Mouse (Mus musculus): ENCODE data around the gene Fasn. TPM values are rescaled to one million over a fixed set of nuclear protein-coding genes. Genes with fewer than 3 reads are reported as not detected.
A peak's percentile ranks its signal among the peaks of the same experiment; 100 is the strongest.

The Fasn gene
- polyA plus RNA-seq, 1 experiment from 2014 or later = 63.8 TPM

DNA sequence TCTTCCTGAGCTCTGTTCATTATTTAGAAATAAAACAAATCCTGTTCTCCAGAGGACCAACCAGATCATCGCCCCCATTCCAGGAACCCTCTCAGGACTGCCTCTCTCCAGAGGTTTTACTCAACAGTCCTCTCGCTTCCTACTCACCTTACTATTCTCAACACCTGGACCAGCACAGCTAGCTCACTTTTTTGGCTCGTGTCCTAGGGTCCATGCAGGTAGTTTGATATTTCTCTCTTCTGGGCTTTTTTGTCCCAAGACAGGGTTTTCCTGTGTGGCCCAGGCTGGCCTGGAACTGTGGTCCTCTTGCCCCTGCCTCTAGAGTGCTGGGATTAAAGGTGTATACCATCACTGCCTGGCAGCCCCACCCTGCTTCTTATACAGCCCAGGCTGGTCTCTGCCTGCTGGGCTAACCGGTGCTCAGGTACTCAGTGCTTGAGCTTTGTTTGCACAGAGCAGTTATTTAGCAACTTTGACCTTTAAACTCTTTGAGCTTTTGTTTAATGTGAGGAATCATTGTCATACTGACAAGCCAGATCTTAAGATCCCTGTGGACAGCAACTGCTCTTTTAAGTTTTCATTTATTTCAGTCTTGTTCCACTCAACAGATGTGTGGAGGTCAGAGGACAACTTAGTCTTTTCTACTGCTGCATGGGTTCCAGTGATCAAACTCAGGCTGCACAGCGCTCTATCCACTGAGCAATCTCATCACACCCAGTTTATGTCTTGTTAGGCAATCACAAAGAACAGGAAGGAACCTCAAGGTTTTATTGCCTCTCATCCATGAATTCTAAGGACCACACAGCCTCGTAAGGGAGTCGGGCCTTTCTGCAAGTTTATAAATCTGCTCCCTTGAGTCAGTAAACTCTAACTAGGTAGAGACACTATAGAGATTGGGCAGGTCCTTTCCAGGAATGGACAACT, 18.7 kb downstream of the Fasn start:
- H3K36me3 ChIP-seq = peaks cover 56% of the 10 kb centered on the region
- H3K27ac ChIP-seq (replicated peaks) = no peak overlapping the region
- no peak overlapping the region for H3K4me2 ChIP-seq
- 65% methylated on average over 7 of the region's 7 CpGs for WGBS
- H3K9ac ChIP-seq = no peak overlapping the region
- H3K4me3 ChIP-seq = no peak overlapping the region
- no peaks in the 10 kb centered on the region for H3K9me3 ChIP-seq
- no peaks in the 10 kb centered on the region for H3K4me1 ChIP-seq (replicated peaks)
- ATAC-seq (ENCODE audit: low read depth) = no peak
- no peaks in the 10 kb centered on the region for H3K27me3 ChIP-seq

DNA sequence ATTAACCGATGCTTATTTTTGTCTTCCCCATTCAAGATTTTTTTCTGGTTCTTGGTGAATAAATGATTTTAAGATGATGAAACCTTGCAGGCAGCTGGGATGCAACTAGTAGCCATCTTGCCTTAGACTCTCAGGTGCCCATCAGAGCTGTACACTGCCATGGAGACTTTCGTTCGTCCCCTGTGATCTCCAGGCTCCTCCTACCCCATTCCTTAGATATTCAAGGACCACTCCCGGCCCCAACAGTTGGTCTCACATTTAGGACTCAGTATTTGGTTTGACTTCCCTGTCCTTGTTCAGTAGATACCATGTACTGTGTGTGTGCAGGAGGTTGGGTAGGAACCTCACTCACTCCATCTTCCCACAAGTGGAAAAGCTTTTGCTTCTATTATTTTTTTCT, 19.6 kb downstream of the Fasn start:
- H3K4me1 ChIP-seq (replicated peaks) = peaks cover 5% of the 10 kb centered on the region; the same call in 1 of the 2 replicates
- no peak overlapping the region for H3K4me3 ChIP-seq
- ATAC-seq (ENCODE audit: low read depth) = no peak
- 72% methylated on average over 4 of the region's 4 CpGs for WGBS
- no peaks in the 10 kb centered on the region for H3K9me3 ChIP-seq
- H3K9ac ChIP-seq = no peak overlapping the region
- no peaks in the 10 kb centered on the region for H3K27me3 ChIP-seq
- H3K4me2 ChIP-seq = no peak overlapping the region
- no peak overlapping the region for H3K27ac ChIP-seq (replicated peaks)
- H3K36me3 ChIP-seq = peaks cover 47% of the 10 kb centered on the region

DNA sequence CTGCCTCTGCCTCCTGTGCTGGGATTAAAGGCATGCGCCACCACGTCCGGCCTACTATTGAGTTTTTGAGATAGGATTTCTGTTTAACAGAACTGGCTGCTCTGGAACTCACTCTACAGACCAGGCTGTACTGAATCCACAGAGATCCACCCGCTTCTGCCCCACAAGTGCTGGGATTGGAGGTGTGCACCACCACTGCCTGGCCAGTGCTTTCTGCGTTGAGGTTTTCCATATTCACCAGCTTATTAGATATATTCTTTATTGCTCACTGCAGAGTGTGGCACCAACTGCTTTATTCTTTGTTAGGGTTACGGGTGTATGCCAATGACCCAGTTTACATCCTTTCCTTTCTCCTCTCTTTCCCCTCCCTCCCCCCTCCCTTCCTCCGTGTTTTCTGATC, 20.1 kb downstream of the Fasn start:
- no peaks in the 10 kb centered on the region for H3K9me3 ChIP-seq
- peaks cover 42% of the 10 kb centered on the region for H3K36me3 ChIP-seq
- peaks cover 6% of the 10 kb centered on the region; the same call in 1 of the 2 replicates for H3K4me1 ChIP-seq (replicated peaks)
- H3K4me3 ChIP-seq = no peak overlapping the region
- no peak overlapping the region for H3K27ac ChIP-seq (replicated peaks)
- ATAC-seq (ENCODE audit: low read depth) = no peak
- H3K27me3 ChIP-seq = no peaks in the 10 kb centered on the region
- no peak overlapping the region for H3K4me2 ChIP-seq
- H3K9ac ChIP-seq = no peak overlapping the region
- 81% methylated on average over 7 of the region's 7 CpGs for WGBS

DNA sequence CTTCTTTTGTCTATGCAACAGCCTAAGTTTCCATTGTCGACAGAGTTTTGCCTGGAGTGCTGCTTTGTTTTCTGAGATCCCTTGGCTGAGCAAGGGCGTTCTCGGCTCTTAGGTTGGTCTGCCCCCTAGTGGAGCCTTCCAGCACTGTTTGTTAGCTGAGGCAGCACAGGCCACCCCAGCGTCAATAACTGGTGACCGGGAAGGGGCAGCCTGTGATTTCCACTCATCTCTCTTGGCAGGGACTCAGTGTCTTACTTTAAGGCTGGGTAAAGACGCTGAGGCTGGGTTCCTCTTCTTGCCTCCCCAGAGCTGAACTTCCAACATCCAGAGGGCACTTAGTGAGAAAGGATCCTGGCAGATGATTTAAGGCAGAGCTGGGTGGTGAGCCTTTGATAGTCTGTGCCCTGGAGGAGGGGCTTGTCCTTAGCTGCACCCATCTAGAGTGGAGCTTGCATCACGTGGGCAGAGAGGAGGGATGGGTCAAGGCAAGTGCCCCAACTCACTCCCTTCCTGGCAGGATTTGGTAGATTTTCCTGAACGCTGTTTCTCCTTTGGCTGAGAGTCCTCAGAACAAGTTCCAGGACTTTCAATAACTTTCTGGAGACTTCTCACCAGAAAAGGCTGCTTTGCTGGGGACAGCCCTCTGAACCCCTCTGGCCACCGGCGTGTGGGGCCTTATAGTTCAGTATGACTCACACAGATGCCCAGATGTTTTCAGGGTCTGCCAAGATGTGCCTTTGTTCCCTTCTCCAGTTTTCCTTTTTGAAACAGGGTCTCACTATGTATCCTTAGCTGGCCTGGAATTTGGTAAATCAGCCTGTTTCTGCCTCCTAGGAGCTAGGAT, 24.1 kb downstream of the Fasn start:
- 0 out of 2 replicates have a peak overlapping the region, but pooled peaks have one; percentile 13 for H3K4me2 ChIP-seq
- no peak overlapping the region for H3K27ac ChIP-seq (replicated peaks)
- 12% methylated on average over 10 of the region's 10 CpGs for WGBS
- no peak overlapping the region for H3K4me3 ChIP-seq
- peaks cover 2% of the 10 kb centered on the region for H3K36me3 ChIP-seq
- no peaks in the 10 kb centered on the region for H3K9me3 ChIP-seq
- 0 out of 2 replicates have a peak overlapping the region, but pooled peaks have one; percentile 31 for H3K9ac ChIP-seq
- ATAC-seq (ENCODE audit: low read depth) = peak; percentile 37; the same call in 1 of the 2 replicates
- H3K4me1 ChIP-seq (replicated peaks) = peaks cover 18% of the 10 kb centered on the region
- no peaks in the 10 kb centered on the region for H3K27me3 ChIP-seq

DNA sequence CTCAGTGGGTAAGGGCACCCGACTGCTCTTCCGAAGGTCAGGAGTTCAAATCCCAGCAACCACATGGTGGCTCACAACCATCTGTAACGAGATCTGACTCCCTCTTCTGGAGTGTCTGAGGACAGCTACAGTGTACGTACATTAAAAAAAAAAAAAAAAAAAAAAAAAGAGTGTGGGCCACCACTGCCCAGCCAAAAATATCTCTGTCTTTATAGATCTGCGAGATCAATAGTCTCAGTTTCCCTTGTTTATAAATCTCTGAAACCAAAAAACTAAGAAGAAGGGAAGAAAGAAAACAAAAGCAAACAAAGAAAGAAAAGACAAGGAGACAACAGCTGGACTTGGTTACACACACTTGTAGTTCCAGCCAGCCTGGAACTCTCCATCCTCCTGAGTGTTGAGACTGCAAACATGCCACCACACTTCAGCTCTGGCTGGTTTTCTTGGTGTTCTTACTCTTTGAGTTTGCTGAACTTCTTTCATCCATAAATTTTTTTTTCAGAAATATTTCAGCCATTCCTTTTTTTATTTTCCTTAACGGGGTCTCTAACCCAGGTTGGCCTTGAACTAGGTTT, 24.9 kb downstream of the Fasn start:
- no peaks in the 10 kb centered on the region for H3K9me3 ChIP-seq
- ATAC-seq (ENCODE audit: low read depth) = no peak
- peaks cover 1% of the 10 kb centered on the region; the same call in 1 of the 2 replicates for H3K36me3 ChIP-seq
- H3K4me3 ChIP-seq = no peak overlapping the region
- H3K27ac ChIP-seq (replicated peaks) = no peak overlapping the region
- H3K4me2 ChIP-seq = 0 out of 2 replicates have a peak overlapping the region, but pooled peaks have one; percentile 13
- peaks cover 27% of the 10 kb centered on the region for H3K4me1 ChIP-seq (replicated peaks)
- WGBS = 71% methylated on average over 6 of the region's 6 CpGs
- no peak overlapping the region for H3K9ac ChIP-seq
- no peaks in the 10 kb centered on the region for H3K27me3 ChIP-seq

DNA sequence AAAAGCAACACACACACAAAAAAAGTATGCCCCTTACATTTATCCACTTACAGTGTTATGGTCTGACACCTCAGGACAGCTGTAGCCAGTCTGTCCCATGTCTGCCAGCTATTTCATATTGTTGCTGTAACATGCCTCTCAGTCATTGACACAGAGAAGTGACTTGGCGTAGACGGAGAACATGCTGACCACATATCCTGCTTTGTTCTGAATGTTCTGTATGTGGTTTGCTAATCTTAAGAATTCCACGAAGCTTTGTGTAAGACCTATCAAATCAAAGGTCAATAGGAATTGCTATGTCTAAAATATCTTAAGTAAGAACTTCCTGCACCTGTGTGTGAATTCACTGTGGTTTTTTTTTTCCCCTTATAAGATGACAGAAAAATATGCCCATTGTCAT, 26.1 kb downstream of the Fasn start:
- Histone ChIP-seq H3K27ac (replicated peaks) (no peak overlapping the region), H3K4me1 (replicated peaks) (peaks cover 28% of the 10 kb centered on the region), H3K9ac (no peak overlapping the region), H3K4me3 (no peak overlapping the region), H3K36me3 (peaks cover 13% of the 10 kb centered on the region), H3K4me2 (no peak overlapping the region), H3K27me3 (no peaks in the 10 kb centered on the region), H3K9me3 (no peaks in the 10 kb centered on the region)
- WGBS = 92% methylated on average over 3 of the region's 3 CpGs
- no peak for ATAC-seq (ENCODE audit: low read depth)

DNA sequence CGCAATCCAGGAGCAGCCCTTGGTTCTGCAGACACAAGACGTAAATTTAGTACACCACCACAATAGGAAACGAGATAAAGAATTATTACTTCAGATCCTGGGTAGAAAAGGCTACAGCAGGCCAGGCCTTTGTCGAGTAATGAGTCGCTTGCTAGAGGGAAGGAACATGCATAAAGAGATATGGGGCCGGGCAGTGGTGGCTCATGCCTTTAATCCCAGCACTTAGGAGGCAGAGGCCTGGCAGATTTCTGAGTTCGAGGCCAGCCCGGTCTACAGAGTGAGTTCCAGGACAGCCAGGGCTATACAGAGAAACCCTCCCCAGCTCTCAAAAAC, 27.8 kb downstream of the Fasn start:
- peak overlapping the region; percentile 66 for H3K9ac ChIP-seq
- H3K27ac ChIP-seq (replicated peaks) = peak overlapping the region; percentile 88
- WGBS = 19% methylated on average over 8 of the region's 8 CpGs
- H3K4me1 ChIP-seq (replicated peaks) = peaks cover 28% of the 10 kb centered on the region
- peaks cover 29% of the 10 kb centered on the region for H3K36me3 ChIP-seq
- no peaks in the 10 kb centered on the region for H3K9me3 ChIP-seq
- H3K4me2 ChIP-seq = peak overlapping the region; percentile 99
- no peaks in the 10 kb centered on the region for H3K27me3 ChIP-seq
- peak overlapping the region; percentile 98 for H3K4me3 ChIP-seq
- peak; percentile 40 for ATAC-seq (ENCODE audit: low read depth)

DNA sequence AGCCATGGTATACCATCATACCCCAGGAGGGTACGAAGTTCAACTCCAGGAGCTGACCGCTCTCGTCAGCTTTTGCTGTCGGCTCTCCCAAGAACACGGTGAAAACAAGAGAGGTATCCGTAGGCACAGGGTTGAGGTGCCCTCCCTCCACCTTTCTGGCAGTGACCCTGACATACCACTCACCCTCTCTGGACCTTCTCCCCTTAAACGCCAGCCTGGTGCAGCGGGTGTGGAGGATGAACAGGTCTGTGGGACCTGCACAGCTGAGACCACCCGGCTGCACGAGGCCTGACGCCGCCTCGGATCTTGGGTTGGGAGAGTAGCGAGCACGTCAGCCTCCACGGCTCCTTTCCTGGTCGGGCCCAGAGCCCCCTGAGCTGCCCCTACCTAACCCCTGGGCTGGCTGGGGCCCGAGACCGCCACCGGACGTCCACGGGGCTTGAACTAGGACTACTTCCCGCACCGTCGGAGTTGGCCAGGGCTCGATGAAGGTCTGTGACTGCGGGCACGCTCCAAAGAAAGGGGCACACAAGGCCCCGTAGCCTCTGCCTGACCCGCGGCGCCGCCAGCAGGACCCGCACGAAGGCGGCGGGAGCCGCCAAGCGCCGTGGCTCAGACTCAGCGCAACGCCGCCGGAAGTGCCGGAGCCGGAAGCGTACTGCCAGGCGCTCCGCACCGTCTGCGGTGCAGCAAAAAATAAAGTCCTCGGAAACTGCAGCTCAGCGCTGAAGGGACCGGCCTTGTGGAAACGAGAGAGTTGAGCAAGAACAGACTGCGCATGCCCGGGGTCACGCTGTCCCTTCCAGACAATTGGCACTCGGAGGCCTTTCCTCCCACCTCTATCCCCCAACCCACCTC, 28.4 kb downstream of the Fasn start, which contains the start of gene Dus1l:
Gene Dus1l (minus strand): TSS at position 648 of the 858 bp plus-strand sequence.
- Histone ChIP-seq H3K9ac (peak within 1 kb of the TSS; percentile 96), H3K27ac (replicated peaks) (peak within 1 kb of the TSS; percentile 88), H3K4me2 (peak within 1 kb of the TSS; percentile 99), H3K4me1 (replicated peaks) (peaks cover 28% of the 10 kb centered on the region), H3K9me3 (no peaks in the 10 kb centered on the region), H3K4me3 (peak within 1 kb of the TSS; percentile 98), H3K27me3 (no peaks in the 10 kb centered on the region), H3K36me3 (peaks cover 35% of the 10 kb centered on the region)
- ATAC-seq (ENCODE audit: low read depth) = peak; percentile 89
- 3% methylated on average over 59 of the region's 59 CpGs for WGBS

DNA sequence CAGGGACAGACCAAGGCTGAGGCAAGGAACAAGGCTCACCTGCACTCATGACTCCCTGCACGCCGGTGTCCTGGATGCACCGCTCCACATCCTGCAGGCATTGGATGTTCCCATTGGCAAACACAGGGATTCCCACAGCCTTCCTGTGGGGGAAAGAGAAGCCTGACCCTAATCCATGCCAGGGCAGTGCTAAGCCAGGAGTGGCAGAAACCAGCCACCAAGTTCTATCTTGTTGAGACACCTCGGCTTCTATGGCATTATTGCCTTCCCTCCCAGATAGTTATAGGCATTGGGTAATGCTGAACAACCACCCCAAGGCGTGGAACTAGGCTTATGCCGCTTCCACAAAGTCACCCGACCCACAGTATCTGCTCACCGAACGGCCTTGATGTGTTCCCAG, 31.7 kb downstream of the Fasn start:
- ATAC-seq (ENCODE audit: low read depth) = no peak
- no peak overlapping the region for H3K9ac ChIP-seq

DNA sequence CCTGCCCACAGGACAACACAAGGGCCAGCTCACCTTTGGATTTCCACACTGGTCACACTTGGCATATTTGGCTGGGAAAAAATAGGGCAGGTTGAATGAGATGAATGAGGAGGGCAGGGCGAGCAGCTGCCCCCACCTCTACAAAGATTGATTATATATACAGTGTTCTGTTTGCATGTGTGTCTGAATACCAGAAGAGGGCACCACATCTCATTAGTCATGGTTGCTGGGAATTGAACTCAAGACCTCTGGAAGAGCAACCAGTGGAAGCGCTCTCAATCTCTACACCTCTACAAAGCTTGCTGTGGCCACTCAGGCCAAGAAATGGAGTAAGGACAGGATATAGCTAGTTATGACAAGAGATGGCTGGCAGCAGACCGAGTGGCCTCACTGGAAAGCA, 34.5 kb downstream of the Fasn start:
- Histone ChIP-seq H3K4me3 (no peak overlapping the region), H3K27ac (replicated peaks) (no peak overlapping the region), H3K4me2 (no peak overlapping the region), H3K9ac (no peak overlapping the region), H3K9me3 (no peaks in the 10 kb centered on the region), H3K36me3 (peaks cover 87% of the 10 kb centered on the region), H3K27me3 (no peaks in the 10 kb centered on the region), H3K4me1 (replicated peaks) (peaks cover 18% of the 10 kb centered on the region)
- no peak for ATAC-seq (ENCODE audit: low read depth)
- 84% methylated on average over 3 of the region's 3 CpGs for WGBS

More for the DNA sequence above, 31.7 kb downstream of the Fasn start:
- WGBS = 96% methylated on average over 9 of the region's 9 CpGs
- Histone ChIP-seq H3K27me3 (no peaks in the 10 kb centered on the region), H3K4me3 (no peak overlapping the region), H3K9me3 (no peaks in the 10 kb centered on the region), H3K4me1 (replicated peaks) (peaks cover 22% of the 10 kb centered on the region), H3K4me2 (no peak overlapping the region), H3K27ac (replicated peaks) (no peak overlapping the region), H3K36me3 (peaks cover 66% of the 10 kb centered on the region)

DNA sequence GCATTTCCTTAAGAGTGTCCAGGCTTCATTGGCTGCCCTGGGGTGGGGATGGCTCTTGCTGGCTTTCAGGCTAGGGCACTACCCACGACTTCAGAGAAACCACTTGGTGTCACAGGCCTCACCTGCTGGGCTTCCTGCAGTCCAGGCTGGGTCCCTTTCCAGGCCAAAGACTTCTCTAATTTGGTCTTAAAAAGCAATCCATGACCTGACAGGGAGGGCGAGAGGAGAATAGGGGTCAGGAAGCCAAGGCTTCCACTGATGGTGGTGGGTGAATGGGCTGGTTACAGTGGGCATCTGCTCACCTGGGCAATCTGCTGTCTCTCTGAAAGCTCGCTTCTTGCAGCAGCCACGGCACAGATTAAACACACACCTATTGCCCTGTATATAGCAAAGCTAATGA, 35.0 kb downstream of the Fasn start:
- no peak overlapping the region for H3K4me3 ChIP-seq
- ATAC-seq (ENCODE audit: low read depth) = no peak

More for the DNA sequence above, 35.0 kb downstream of the Fasn start:
- Histone ChIP-seq H3K36me3 (peaks cover 86% of the 10 kb centered on the region), H3K27me3 (no peaks in the 10 kb centered on the region), H3K9me3 (no peaks in the 10 kb centered on the region), H3K4me2 (no peak overlapping the region), H3K27ac (replicated peaks) (no peak overlapping the region), H3K4me1 (replicated peaks) (peaks cover 16% of the 10 kb centered on the region), H3K9ac (no peak overlapping the region)
- WGBS = 87% methylated on average over 4 of the region's 4 CpGs

Measured in neural tube, embryonic 13.5 days (tissue).